Mouse (Mus musculus): ENCODE results near the gene Tnfrsf8.

- TF ChIP-seq CTCF (IDR thresholded peaks at IDR 0.05; ENCODE audit: low read depth) (no peak), EP300 (IDR thresholded peaks at IDR 0.05; ENCODE audit: low read depth) (no peak)
These were observed 45.6 kb upstream of the Tnfrsf8 start for GRCm38 (mm10) chr4:145360567-145360966.
